Mouse (Mus musculus) cerebellum, postnatal 4 days (tissue): ENCODE measurements around the gene Farsa.
"Not testable (repeated sequence)": the region's sequence is repeated elsewhere in the genome, so short reads cannot be mapped to it uniquely, and the experiment has no call there.

Experiments used
- DNase-seq, 2 experiments: peaks; one replicate each; pipeline ENCODE4 v3.0.0; 2022; ENCODE audit warnings: low spot score in 2 of 2, mixed read lengths in 1 of 2

Gene Farsa

DNA sequence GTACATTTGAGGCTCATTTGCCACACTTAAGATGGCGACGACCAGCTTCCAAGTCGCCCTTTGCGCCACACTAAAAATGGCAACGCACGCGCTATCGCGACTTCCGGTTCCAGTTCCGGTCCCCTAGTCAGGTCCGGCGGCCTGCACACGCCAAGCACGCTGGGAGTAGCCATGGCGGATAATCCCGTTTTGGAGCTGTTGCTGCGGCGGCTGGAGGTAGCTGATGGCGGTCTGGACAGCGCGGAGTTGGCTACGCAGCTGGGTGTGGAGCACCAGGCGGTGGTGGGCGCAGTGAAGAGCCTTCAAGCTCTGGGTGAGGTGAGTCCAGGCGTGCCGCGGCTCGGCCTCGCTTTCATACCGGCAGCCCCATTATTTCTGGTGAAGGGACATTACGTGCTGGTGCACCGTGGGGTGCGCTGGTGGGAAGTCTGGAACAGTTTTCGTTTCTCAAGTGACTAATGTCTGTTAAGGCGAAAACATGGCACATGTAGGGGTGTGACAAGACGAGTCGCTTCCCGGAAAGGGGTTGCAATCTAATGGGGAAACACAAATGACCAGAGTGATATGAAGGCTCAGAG lies at the start of gene Farsa:
Gene Farsa, plus strand, starts transcription at position 126 of the 578 bp plus-strand sequence.
- DNase-seq: peak; percentile 79 to 89

DNA sequence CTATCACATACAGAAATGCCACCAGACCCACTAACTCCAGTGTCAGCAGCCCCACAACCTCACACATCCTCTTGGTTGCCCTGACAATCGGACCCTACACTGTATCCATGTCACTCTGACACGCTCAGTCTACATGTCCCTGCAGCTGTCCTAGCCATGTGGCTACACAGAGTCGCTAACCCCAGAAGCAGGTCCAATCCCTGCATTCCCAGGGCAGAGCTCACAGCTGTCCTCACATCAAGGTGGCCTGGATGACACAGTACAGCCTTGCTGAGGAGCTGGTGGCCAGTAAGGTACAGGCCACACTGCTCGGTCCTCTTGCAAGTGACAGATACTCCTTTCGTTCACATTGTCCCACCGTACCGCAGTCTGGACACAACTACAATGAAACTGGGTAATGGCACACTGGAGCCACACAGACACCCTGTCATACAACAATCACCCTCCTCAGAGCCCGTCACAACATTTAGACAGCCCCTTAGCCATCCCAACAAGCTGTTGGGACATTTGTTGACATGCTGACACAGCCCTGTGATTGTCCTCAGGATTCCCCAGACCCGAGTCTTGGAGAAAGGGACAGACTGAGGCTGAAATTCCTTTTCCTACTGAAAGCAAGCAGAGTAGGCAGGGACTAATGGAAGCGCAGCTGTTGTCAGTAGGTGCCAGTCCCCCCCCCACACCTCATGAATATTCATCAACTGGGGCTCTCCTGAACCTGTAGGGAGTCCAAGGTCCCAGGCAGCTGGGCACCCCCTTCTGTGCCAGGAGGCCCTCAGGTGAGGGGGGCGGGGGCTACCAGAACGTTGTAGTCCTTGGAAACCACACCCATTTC lies 47.5 kb upstream of the Farsa start:
- no peak for DNase-seq

DNA sequence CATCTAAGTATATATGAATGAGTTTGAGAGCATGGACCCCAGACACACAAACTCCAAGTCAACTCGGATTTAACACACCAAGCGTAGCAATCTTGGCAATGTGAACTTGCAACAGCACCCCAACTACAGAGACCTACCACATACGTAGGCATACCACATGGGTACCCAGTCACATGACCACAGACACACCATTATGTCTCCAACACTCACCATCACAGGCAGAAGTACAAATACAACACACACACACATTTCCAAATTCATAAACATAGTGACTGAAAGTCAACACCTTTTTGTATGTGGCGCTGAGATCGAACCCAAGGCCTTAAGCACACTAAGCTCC lies 46.9 kb upstream of the Farsa start:
- no peak for DNase-seq

DNA sequence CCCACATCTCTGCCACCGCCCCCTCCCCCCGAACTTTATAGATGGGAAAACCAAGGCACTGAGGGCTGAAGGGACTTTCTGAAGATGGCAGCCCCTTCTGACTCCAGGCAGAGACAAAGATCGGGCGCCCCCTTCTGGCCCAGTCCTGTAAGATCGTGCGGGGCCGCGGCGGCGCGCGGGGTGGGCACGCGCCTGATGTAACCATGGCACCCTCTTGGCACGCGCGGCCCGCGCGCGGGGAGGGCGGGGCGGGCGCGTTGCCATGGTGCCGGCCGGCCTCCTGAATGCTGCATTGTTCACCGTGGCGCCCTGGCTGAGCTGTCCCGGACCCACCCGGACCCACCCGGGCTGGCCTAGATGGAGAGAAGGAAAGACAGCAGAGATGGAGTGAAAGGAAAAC lies 45.9 kb upstream of the Farsa start:
- peak; percentile 99 to 100 for DNase-seq

DNA sequence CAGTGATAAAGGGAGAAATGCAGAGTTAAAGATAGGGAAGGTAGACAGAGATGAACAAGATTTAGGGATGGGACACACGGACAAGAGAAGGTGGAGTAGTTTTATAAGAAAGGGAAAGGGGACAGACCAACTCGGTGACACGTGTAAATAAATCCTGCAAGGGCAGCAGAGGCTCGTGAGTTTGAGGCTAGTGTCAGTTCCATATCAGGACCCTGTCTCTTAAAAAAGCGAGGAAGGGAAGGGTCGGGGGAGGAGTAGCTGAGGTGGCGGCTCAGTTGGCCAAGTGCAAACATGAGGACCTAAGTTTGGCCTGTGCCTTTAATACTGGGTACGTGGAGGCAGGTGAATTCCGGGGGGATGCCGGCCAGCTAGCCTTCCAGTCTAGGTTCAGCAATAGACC lies 45.5 kb upstream of the Farsa start:
- no peak for DNase-seq

DNA sequence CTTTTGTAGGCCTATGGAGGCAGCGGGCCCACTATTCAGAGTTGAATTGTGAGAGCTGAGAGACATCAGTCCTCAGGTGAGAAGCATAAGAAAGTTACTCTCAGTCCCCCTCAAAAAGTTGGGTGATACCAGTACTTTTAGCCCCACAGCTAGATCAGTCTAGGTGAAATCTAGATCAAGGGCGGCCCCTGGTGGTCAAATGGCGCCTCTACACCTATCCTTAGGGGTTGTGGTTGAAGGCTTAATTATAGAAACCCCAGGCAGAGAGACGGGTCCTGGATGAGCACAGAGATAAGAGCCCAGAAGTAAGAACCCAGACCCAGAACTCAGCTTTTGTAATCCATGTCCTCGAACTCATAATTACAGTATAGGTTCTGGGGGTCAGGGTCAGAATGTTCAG lies 43.7 kb upstream of the Farsa start:
- DNase-seq: peak; percentile 81 to 89

DNA sequence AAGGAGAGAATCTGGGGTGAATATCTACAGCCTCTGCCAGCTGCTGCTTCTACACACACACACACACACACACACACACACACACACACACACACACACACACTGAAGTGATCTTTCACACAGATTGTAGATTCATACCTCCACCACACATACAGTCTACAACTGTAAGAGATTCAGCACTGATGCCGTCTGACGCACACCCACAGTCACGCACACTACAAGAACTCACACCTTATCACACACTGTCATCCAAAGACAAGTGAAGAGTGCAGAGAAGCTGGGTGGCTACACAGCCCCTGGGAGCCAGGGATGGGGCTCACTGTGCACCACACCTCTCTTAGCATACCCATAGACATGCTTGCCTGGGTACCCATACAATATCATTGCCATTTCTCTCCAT lies 43.0 kb upstream of the Farsa start:
- DNase-seq: no peak

DNA sequence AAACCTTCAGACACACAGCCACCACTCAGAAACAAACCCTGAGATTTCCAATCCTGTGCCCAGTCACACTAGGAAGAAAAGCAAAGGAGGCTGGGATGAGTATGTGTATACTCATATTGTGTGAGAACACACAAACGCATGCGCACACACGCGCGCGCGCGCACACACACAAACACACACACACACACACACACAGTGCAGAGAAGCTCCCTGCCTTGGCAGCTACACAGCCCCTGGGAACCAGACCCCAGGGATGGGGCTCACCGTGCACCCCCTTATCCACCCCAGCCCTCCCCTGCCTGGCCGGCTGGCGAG lies 42.6 kb upstream of the Farsa start:
- no peak for DNase-seq

DNA sequence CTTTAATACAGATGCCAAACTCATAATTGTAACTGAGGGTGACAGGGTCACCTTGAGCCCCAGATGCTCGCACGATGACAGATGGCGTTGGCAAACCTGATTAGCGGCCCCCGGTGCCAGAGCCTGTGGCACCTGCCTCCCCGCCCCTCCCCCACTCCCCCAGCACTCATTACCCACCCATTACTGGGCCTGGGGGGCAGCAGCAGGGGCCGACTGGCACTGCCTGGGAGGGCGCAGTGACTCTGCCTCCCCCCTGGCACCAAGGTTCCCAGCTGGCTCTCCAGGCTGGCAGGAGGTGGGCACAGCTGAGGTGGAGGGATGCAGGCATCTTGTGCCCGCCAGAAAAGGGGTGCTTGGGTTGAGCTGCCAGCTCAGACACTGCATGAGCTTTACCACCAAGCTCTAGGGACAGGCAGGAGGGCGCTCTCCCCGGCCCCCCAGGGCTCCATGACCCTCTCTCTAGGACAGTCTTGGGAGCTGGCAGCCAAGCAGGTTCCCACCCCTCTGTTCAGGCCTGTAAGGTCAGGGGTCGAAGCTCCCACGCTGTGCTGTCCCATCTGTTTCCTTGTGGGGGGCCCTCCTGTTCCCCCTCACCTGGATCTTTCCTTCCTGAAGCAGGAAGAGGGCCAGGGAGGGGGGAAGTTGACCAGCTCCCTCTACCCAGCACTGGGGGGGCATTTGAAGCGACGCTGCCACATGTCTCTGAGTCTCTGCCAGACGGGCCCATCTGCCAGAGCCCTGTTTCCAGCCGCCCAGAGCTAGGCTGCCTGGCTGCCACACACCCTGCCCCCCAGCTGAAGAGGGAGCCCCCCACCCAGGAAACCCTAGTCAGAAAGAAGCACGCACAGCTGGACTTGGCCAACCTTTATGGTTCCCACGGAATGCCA lies 42.0 kb upstream of the Farsa start:
- DNase-seq: peak; percentile 41 to 76

DNA sequence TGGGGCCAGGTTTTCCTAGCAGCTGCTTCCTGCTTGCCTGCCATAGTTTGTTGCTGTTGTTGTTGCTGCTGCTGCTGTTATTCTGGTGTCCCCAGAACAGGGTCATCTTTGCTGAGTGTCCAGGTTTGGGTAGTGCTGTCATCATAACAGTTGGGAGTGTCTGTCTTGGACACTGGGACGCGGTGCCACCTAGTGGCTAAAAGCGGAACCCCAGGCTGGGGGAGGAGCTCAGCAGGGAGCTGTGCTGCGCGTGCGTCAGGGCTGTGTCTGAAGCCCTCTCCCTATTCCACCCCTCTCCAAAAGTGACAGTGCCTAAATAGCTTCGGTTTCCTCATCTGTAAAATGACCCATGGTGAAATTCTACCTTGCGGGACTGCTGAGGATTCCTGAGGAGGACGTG lies 41.2 kb upstream of the Farsa start:
- DNase-seq: peak; percentile 98 to 99

DNA sequence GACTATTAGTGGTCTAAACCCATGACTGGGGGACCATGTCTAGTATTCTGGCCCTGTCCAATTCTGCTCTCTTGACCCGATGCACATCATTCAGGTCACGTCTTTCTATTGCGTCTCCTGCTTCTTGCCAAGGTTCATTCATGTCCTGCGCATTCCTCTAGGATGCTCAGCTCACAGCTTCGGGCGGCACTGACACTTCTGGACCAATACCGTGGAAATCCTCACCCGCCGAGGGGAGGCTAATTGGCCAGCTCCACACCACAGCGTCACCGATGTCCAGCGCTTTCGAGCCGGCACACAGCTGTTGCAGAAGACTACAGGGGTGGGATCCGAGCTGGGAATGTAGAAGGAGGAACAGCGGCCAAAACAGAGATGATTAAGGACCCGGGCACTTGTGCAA lies 40.7 kb upstream of the Farsa start:
- no peak for DNase-seq

DNA sequence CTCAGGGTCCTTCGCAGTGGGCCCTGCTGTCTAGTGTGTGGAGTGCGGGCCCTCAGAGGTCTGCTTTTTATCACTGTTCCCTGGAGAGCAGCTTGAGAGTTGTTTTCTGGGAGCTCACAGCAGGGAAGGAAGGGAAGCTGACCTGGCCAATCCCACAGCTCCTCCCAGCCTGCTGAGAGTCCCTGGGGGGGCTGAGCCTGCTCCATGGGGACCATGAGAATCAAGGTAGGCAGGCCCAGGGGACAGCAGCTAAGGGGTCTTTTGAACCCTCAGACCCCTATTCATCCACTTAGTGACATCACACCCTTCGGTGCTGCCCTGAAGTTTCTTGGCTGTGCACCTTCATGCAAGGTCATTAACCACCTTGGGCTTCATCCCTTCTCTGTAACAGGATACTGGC lies 34.1 kb upstream of the Farsa start, which contains the start of gene Dand5:
Gene Dand5, minus strand, starts transcription at position 101 of the 400 bp plus-strand sequence.
- no peak for DNase-seq

DNA sequence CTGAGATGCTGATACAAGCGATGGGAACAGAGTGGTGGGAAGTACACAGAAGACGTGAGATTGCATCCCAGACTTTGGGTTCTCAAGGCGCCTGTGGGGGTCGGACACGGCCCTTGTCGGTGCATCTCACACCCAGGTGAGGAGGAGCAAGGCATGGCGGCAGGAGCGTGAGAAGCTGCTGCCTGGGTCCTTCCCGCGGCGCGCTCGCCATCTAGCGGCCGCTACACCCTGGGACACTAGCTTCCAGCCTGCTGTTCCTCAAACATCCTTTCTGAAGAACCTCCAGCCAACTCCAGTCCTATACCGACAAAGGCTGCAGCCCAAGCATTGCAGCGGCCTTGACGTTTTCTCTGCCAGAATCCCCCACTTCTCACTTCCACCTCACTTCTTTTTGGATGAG lies 33.1 kb upstream of the Farsa start:
- DNase-seq: peak; percentile 49 to 70

DNA sequence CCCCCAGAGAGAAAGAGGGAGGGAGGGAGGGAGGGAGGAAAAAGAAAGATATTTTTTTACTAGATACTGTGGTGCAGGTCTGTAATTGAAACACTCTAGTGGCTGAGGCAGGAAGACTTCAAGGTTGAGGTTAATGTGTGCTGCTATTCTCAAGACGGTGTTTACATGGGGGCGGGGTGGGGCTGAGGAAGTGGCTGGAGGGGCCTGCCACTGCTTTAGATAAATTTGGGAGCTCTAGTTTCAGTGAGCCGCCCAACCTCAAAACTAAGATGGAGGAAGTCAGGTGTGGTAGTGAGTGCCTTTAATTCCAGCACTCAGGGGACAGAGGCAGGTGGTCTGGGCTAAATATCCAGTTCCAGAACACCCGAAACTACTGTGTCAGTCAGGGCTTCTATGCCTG lies 31.2 kb upstream of the Farsa start:
- no peak for DNase-seq

DNA sequence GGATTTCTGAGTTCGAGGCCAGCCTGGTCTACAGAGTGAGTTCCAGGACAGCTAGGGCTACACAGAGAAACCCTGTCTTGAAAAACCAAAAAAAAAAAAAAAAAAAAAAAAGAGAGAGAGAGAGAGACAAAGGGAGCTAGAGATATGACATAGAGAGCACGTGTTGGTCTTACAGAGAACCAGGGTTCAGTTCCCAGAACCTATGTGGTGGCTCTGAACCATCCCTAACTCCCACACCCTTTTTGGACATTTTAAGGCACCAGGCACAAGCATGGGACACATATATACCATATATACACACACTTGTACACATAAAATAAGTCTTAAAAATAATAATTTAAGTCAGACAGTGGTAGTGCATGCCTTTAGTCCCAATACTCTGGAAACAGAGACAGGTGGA lies 30.3 kb upstream of the Farsa start:
- DNase-seq: not testable (repeated sequence)

DNA sequence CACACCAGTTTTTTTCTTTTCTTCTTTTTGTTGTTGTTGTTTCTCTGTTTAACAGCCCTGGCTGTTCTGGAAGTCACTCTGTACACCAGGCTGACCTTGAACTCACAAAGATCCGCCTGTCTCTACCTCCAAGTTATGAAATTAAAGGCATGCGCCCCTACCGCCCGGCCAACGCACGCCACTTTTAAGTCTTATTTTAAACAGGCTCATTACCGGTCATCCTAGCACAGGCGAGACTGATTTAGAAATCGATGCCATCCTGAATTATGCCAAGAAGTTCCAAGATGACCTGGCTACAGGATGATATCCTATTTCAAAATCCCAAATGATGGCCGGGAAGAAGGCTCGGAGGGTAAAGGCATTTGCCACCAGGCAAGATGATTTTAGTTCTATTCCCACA lies 25.3 kb upstream of the Farsa start, which contains the start of gene Gadd45gip1:
Gene Gadd45gip1, plus strand, starts transcription at position 33 of the 400 bp plus-strand sequence.
- no peak for DNase-seq

DNA sequence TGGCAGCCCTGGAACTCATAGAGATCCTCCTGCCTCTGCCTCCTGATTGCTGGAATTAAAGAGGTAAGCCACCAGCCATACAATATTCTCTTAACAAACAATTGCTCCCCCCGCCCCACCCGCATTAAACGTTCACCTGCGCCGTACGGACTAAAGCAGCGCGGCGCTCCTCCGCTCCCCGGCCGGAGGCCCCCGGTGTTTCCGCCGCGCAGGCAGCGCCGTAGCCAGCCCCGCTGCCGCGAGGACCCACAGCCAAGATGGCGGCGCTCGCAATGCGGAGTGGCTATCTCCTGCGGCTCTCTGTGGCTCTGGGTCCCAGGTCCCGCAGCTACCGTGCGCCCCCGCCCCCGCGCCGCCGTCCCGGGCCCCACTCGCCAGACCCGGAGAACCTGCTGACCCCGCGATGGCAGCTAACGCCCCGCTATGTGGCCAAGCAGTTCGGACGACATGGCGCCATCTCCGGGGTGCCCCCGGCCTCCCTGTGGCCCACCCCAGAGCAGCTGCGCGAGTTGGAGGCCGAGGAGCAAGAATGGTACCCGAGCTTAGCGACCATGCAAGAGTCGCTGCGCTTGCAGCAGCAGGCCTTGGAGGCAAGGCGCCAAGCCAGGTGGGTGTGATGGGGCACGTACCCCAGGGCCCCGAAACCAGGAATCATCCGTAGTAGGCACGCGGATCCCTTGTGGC lies 24.6 kb upstream of the Farsa start:
- peak; percentile 50 to 76 for DNase-seq

DNA sequence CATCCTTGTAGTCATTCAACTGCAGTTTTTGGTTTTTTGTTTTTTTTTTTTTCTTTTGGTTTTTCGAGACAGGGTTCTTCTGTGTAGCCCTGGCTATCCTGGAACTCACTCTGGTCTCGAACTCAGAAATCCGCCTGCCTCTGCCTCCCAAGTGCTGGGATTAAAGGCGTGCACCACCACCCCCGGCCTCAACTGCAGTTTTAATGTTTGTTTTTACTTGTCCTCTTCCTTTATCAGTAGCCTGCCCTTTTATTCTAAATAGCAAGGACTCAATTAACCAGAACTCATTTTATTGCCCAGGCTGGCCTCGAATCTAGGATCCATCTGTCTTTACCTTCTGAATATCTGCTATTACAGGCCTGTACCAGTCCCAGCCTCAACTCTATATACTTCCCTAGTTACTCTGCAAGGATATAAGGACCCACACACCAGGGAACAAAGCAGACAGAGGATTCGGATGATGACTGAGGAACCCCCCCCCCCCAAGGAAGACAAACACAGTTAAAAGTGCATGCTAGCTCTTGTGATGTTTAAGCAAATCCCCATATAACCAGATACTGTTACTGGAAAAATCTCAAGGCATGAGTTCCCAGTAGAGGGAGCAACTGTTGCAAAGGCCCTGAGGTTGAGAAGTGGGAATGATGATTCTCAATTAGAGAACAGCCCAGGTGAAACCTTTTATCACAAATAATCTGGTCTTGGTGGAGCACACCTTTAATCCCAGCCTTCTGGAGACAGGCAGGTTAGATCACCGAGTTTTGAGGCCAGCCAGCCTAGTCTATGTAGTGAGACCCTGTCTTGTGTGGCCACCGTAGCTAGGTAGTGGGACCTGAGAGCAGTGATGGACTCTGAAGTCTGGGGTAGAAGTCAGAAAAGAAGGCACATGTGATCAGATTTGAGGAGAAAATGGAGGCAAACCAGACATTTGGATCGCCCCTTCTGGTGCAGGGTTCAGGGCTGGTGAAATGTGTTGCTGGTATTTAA lies 23.7 kb upstream of the Farsa start:
- DNase-seq: no peak

DNA sequence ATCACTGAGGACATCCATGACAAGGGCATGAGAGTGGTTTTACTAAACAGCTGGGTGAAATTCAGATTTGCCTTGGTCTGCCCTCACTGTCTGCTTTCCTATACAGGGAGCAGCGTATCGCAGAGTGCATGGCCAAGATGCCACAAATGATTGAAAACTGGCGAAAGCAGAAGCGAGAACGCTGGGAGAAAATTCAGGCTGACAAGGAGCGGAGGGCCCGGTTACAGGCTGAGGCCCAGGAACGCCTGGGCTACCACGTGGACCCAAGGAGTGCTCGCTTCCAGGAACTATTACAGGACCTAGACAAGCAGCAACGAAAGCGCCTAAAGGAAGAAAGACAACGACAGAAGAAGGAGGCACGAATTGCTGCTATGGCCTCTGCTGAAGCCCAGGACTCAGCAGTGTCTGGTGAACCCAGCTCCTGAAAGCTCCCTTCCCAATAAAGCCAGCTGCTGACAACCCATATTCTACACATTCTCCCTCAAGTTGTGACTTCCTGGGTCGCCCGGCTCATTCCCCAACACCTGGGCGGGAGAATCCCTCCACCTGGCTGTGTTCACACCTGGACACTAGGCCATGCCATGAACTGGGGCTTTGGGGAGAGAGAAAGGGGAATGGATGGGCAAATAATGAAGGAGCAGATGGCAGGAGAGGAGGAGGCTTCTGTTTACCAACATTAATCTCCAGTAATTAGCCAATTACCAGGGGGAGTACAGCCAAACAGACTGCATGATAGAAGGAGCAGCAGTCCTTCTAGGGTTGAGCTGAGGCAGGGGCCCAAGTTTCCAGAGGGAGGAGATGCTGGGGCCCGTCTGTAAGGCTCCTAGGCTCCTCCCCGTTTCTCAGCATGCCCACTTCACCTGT lies 22.6 kb upstream of the Farsa start:
- no peak for DNase-seq
